ENCODE assay signal across 16 mouse cellular contexts in genomic region chr9:32998323-32998722, GRCm38 (mm10).
"Had no signal": no experiment of that assay in that cellular context is flagged by ENCODE, and none has a peak within 500 bp of the region (broad histone marks: within the 10 kb centered on the region; RNA-seq: fewer than 3 reads in every experiment).

No protein-coding gene starts in this region.

- H3K9me3 ChIP-seq: neural tube, embryonic 15.5 days; stomach, embryonic 15.5 days had no signal

- H3K4me3 ChIP-seq: neural tube, embryonic 13.5 days; neural tube, embryonic 15.5 days; stomach, embryonic 15.5 days had no signal

- DNase-seq: retina, postnatal 1 day; right cerebral cortex, adult 18-20 months; right cerebral cortex, postnatal 14 days; right cerebral cortex, postnatal 25 days; right cerebral cortex, postnatal 4 days; spleen, adult 18-20 months; thymus, adult 18-20 months; thymus, adult 2 months; thymus, postnatal 14 days; thymus, postnatal 25 days; thymus, postnatal 36 days; thymus, postnatal 4 days had no signal

- H3K9ac ChIP-seq: neural tube, embryonic 13.5 days; neural tube, embryonic 15.5 days; stomach, embryonic 15.5 days had no signal

- H3K4me2 ChIP-seq: neural tube, embryonic 13.5 days; neural tube, embryonic 15.5 days; stomach, embryonic 15.5 days had no signal

- H3K27ac ChIP-seq: neural tube, embryonic 13.5 days; neural tube, embryonic 15.5 days; stomach, embryonic 15.5 days; stomach, postnatal 0 days had no signal

- H3K4me1 ChIP-seq: neural tube, embryonic 13.5 days; stomach, embryonic 15.5 days had no signal

- H3K27me3 ChIP-seq: neural tube, embryonic 13.5 days; neural tube, embryonic 15.5 days; stomach, embryonic 15.5 days had no signal

- H3K36me3 ChIP-seq: neural tube, embryonic 13.5 days; neural tube, embryonic 15.5 days; stomach, embryonic 15.5 days had no signal
